Mouse (Mus musculus) hindbrain, embryonic 16.5 days (tissue): Measurements from ENCODE around the gene Gm40193. TPM values are rescaled to one million over a fixed set of nuclear protein-coding genes. Genes with fewer than 3 reads are reported as not detected.

Experiments
- ATAC-seq: fragments of 200-750 bp; cut with Nextera tagmentation; 2 replicates; pipeline ENCODE4 v1.8.0; 2017; ENCODE audit warnings: moderate TSS enrichment, moderate library complexity
- H3K27ac ChIP-seq: fragments of 300-500 bp; sonication (generic); 2 replicates; pipeline ENCODE4 v1.5.1; 2014; ENCODE audit warnings: low read depth, mild to moderate bottlenecking, control low read depth, low read length, moderate library complexity
- H3K27me3 ChIP-seq: fragments of 300-500 bp; sonication (generic); replicated peaks from 2 replicates; pipeline ENCODE4 v1.6.1; 2014; ENCODE audit warnings: low read length; ENCODE audit not compliant: control insufficient read depth, insufficient read depth
- H3K36me3 ChIP-seq: fragments of 300-500 bp; sonication (generic); 2 replicates; pipeline ENCODE4 v1.6.1; 2014; ENCODE audit warnings: mild to moderate bottlenecking, low read length, moderate library complexity, mixed read lengths; ENCODE audit not compliant: control insufficient read depth, insufficient read depth
- H3K4me1 ChIP-seq: fragments of 300-500 bp; sonication (generic); 2 replicates; pipeline ENCODE4 v1.6.1; 2014; ENCODE audit warnings: low read depth, low read length; ENCODE audit not compliant: control insufficient read depth, insufficient read depth
- H3K4me2 ChIP-seq: fragments of 300-500 bp; sonication (generic); 2 replicates; pipeline ENCODE4 v1.6.1; 2014; ENCODE audit warnings: mild to moderate bottlenecking, low read length, control low read depth, moderate library complexity
- H3K4me3 ChIP-seq: fragments of 300-500 bp; sonication (generic); 2 replicates; pipeline ENCODE4 v1.5.1; 2014; ENCODE audit warnings: mild to moderate bottlenecking, low read length, control low read depth, moderate library complexity
- H3K9ac ChIP-seq: fragments of 300-500 bp; sonication (generic); 2 replicates; pipeline ENCODE4 v1.6.1; 2014; ENCODE audit warnings: low read depth, mild to moderate bottlenecking, control low read depth, low read length, moderate library complexity
- H3K9me3 ChIP-seq: fragments of 300-500 bp; sonication (generic); 2 replicates; pipeline ENCODE4 v1.6.1; 2014; ENCODE audit warnings: mild to moderate bottlenecking, low read length, moderate library complexity; ENCODE audit not compliant: control insufficient read depth
- WGBS: fragments of 180-500 bp; shearing (Covaris S2); extraction: QIAGEN DNeasy Blood & Tissue Kit; methylation state at CpG from one replicate; pipeline ENCODE4 v1.1.7; 2014; 5-methylcytosine and 5-hydroxymethylcytosine counted together
- polyA plus RNA-seq: library from polyadenylated mRNA; unstranded; fragments of >200 nt; fragmentation: Nextera tagmentation; extraction: Ambion mirVana; gene quantifications from 2 replicates; pipeline ENCODE4 v1.2.1, GENCODE M21; 2015

Gm40193 gene
- not detected in 2 replicates for polyA plus RNA-seq

DNA sequence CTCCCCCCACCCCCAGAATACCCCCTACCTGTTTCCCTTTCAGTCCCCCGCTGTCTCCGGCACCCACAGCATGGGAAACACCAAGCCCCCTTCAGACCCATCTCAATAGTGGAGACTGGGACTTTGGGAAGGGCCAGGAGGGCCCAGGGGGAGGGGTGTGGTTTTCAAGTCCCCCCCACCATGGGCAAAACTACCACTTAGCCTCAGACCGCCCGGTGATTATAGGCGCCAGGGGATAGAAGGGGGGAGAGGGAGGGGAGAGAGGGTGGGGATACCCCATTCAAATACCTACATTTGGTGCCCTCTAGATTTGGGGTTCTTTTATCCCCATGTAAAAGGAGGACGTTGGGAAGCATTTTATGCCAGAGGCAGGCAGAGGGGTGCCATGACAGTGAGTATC lies at the start of gene Gm40193:
TSS of gene Gm40193 (minus strand) at position 101 of the 400 bp plus-strand sequence.
- ATAC-seq, result no peak
- Histone ChIP-seq H3K27me3 (no peaks in the 10 kb centered on the region), H3K4me1 (no peaks in the 10 kb centered on the region), H3K27ac (no peak within 1 kb of the TSS), H3K4me2 (no peak within 1 kb of the TSS), H3K9ac (no peak within 1 kb of the TSS), H3K9me3 (no peaks in the 10 kb centered on the region), H3K36me3 (peaks cover 10% of the 10 kb centered on the region), H3K4me3 (no peak within 1 kb of the TSS)
- 81% methylated on average over 6 of the region's 6 CpGs for WGBS

DNA sequence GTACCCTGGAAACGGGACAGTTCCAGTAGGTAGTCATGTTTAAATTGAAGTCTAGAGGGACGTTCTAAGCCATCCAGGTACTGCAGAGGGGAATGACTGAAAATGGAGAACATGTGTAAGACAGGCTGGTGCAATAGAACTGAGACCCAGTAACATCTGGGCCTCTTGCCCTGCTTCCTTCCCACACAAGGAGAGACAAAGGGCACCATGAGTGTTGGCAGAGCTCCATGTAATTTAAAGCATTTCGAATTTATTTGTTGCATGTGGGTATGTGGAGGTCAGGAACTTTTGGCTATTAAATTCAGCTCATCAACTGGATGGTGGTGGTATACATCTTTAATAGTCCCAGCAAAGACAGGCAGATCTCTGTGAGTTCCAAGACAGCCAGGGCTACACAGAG lies 49.5 kb upstream of the Gm40193 start:
- Histone ChIP-seq H3K4me3 (no peak overlapping the region), H3K27me3 (no peaks in the 10 kb centered on the region), H3K36me3 (no peaks in the 10 kb centered on the region), H3K4me2 (no peak overlapping the region), H3K9me3 (no peaks in the 10 kb centered on the region), H3K4me1 (peaks cover 17% of the 10 kb centered on the region), H3K9ac (no peak overlapping the region), H3K27ac (no peak overlapping the region)
- no peak for ATAC-seq
- WGBS, result 61% methylated on average over 3 of the region's 3 CpGs

DNA sequence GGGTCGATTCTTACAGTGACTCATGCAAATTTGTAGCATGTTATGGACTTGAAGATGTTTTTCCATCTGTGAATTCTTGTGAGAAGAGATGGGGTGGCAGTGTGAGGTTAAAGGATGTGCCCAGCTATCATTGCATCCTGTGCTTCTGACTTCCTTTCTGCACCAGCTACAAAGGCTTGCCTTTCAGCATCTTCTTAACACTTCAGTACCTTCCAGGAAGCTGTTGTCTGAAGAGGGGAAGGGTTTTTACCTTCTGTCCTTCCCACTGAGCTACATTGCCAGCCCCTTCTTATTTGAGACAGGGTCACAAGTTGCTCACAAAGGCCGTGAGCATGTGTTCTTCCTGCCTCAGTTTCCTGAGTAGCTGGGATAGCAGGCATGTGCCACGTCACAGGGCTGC lies 48.2 kb upstream of the Gm40193 start:
- Histone ChIP-seq H3K27me3 (no peaks in the 10 kb centered on the region), H3K4me2 (no peak overlapping the region)
- 82% methylated on average over 3 of the region's 3 CpGs for WGBS

DNA sequence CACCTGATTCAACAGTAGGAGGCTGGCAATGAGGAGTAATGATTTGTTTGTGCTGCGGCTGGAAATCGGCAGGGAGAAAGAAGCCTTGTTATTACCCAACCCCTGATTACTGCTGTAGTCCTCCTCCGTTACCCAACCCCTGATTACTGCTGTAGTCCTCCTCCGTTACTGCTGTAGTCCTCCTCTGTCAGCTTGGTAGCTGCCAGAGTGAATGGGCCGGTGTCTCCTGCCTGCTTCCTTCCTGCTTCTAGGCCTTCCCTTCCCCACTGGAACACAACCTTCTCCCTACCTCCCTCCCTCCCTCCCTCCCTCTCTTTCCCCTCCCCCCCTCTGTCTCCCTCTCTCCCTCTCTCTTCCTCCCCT lies 47.6 kb upstream of the Gm40193 start:
- H3K4me3 ChIP-seq, result no peak overlapping the region
- no peak overlapping the region for H3K9ac ChIP-seq
- no peak overlapping the region for H3K4me2 ChIP-seq
- no peaks in the 10 kb centered on the region for H3K36me3 ChIP-seq
- ATAC-seq, result no peak
- H3K4me1 ChIP-seq, result peaks cover 15% of the 10 kb centered on the region
- no peaks in the 10 kb centered on the region for H3K27me3 ChIP-seq
- no peak overlapping the region for H3K27ac ChIP-seq
- 71% methylated on average over 5 of the region's 5 CpGs for WGBS
- H3K9me3 ChIP-seq, result no peaks in the 10 kb centered on the region

More for the DNA sequence above, 48.2 kb upstream of the Gm40193 start:
- H3K4me3 ChIP-seq, result no peak overlapping the region
- H3K36me3 ChIP-seq, result no peaks in the 10 kb centered on the region
- peaks cover 19% of the 10 kb centered on the region for H3K4me1 ChIP-seq
- H3K9ac ChIP-seq, result no peak overlapping the region
- H3K27ac ChIP-seq, result no peak overlapping the region
- ATAC-seq, result no peak
- H3K9me3 ChIP-seq, result no peaks in the 10 kb centered on the region

DNA sequence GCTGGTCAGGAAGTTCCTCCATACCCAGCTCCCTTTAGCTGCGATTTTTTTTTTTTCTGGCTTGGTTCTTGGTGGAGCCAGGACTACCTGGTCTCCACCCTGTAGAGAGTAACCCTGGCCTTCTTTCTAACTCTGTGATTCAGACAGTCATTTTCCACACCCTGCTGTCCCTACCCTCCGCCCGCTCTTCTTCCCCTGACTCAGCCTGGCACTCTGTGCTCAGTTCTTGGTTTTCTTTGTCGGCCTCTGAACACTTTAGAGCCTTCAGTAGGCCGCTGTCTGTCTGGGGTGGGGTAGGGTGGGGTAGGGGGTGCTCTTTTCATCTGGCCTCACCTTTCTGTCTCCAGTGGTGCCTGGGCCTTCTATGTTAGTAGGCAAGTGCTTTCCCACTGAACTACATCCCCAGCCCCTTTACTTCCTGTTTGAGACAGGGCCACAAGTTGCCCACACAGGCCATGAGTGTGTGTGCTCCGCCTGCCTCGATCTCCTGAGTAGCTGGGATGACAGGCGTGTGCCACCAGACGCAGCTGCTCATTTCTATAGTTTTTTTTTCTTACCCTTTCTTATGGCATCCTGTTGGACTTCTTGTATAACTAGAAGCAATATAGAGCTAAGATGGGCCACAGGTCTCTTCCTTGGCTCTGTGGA lies 47.1 kb upstream of the Gm40193 start:
- ATAC-seq, result no peak
- no peak overlapping the region for H3K9ac ChIP-seq
- no peaks in the 10 kb centered on the region for H3K9me3 ChIP-seq
- H3K27me3 ChIP-seq, result no peaks in the 10 kb centered on the region
- no peak overlapping the region for H3K4me3 ChIP-seq
- H3K36me3 ChIP-seq, result no peaks in the 10 kb centered on the region
- 85% methylated on average over 9 of the region's 9 CpGs for WGBS
- H3K4me2 ChIP-seq, result no peak overlapping the region
- H3K27ac ChIP-seq, result no peak overlapping the region
- H3K4me1 ChIP-seq, result peaks cover 15% of the 10 kb centered on the region

DNA sequence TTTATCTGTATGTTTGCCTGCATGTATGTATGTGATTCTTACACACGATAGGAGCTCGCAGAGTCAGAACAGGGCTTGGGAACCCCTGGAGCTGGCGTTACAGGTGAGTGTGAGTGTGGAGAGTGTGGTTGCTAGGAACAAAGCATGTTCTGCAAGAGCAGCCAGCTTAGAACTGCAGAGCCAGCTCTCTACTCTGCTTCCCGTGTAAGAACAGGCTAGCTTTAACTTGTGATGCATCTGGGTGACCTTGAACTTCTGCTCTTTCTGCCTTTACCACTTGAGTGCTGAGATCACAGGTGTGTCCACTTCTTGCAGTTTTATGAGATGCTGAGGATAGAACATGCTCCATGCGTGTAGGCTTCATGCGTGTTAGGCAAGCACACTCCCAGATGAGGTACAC lies 46.2 kb upstream of the Gm40193 start:
- no peak overlapping the region for H3K27ac ChIP-seq
- no peak overlapping the region for H3K9ac ChIP-seq
- WGBS, result 94% methylated on average over 6 of the region's 6 CpGs
- H3K4me1 ChIP-seq, result peaks cover 8% of the 10 kb centered on the region
- H3K4me2 ChIP-seq, result no peak overlapping the region
- H3K36me3 ChIP-seq, result no peaks in the 10 kb centered on the region
- no peaks in the 10 kb centered on the region for H3K27me3 ChIP-seq
- no peak overlapping the region for H3K4me3 ChIP-seq
- H3K9me3 ChIP-seq, result no peaks in the 10 kb centered on the region
- ATAC-seq, result no peak

DNA sequence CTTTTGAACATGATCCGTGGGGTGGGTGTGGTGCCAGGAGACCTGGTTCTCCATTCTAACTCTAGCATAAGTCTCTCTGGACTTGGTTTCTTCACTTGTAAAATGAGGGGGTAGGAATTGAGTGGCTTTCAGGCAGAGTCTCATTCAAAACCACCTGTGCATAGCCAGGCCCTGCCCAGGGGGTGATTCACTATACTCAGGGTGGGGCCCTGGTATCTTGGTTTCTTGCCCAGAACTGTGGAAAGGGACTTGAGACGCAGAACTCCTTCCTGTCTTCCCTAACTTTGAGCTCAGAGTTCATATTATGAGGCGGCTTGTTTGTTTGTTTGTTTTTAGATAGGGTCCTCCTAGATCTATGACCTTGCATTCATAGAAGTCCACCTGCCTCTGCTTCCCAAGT lies 44.5 kb upstream of the Gm40193 start:
- Histone ChIP-seq H3K27me3 (no peaks in the 10 kb centered on the region), H3K9me3 (no peaks in the 10 kb centered on the region), H3K36me3 (no peaks in the 10 kb centered on the region), H3K4me3 (no peak overlapping the region), H3K4me1 (peaks cover 3% of the 10 kb centered on the region), H3K9ac (no peak overlapping the region), H3K4me2 (no peak overlapping the region), H3K27ac (no peak overlapping the region)
- no peak for ATAC-seq
- 84% methylated on average over 3 of the region's 3 CpGs for WGBS

DNA sequence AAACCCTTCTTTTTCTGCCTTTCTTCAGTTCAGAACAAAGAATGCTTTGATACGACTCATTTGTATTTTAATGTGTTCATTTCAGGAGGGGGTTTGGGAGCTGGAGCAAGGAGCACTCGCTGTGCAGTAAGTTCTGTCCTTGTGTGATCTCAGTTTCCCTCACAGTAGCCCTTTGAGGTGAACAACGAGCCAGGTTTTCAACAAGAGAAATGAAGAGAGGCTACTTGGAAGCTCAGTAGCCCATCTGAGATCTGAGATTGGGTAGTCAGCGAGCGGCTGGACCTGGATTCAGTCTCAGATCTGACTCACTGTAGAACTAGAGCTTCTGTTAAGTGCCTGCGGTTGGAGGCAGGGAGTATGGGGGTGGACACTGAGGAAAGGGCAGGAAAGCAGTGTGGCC lies 41.1 kb upstream of the Gm40193 start:
- Histone ChIP-seq H3K9me3 (no peaks in the 10 kb centered on the region), H3K36me3 (no peaks in the 10 kb centered on the region), H3K27ac (no peak overlapping the region), H3K4me1 (peaks cover 3% of the 10 kb centered on the region), H3K9ac (no peak overlapping the region), H3K27me3 (no peaks in the 10 kb centered on the region), H3K4me3 (no peak overlapping the region), H3K4me2 (no peak overlapping the region)
- no peak for ATAC-seq
- 57% methylated on average over 6 of the region's 6 CpGs for WGBS

DNA sequence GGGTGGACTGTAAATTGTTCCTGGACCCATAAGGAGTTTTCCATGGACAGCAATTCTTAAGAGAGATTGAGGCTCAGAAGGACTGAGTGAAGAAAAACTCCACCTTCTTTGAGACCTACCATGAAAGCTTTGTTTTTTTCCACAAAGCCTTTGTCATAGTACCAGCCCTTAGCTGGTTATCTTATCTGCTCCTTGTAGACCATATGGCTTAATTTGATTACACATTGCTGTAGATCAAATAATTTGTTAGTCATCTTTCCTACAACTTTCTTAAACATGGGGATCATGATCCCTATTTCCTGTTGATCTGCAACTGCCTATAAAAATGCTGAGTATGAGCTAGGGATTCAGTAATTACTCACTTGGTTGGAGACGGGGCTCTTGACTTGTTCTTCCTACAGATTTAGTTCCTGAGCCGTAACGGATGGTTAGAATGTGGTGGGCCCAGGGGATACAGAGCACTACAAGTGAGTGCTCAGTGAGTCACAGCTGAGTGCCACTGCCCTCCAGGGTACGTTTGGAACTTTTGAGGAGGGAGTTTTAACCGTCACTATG lies 39.7 kb upstream of the Gm40193 start:
- Histone ChIP-seq H3K4me3 (no peak overlapping the region), H3K9ac (no peak overlapping the region), H3K4me2 (no peak overlapping the region), H3K4me1 (peaks cover 3% of the 10 kb centered on the region; the same call in 1 of the 2 replicates), H3K27me3 (no peaks in the 10 kb centered on the region), H3K9me3 (no peaks in the 10 kb centered on the region), H3K36me3 (no peaks in the 10 kb centered on the region), H3K27ac (no peak overlapping the region)
- ATAC-seq, result no peak
- 64% methylated on average over 5 of the region's 5 CpGs for WGBS
